Mouse (Mus musculus) mouse embryonic stem cell (cell line): Measurements from ENCODE around the gene Cyp2c38.
"Not testable (repeated sequence)": the region's sequence is repeated elsewhere in the genome, so short reads cannot be mapped to it uniquely, and the experiment has no call there.

Experiments
- in situ Hi-C, 2 experiments: fragments of 300-500 bp; cut with MboI; formaldehyde crosslinking; loops; 1 replicate in 1 of 2; 3 replicates in 1 of 2; pipeline ENCODE4 v1.14.3; 2019 to 2020; ENCODE audit warnings: low sequenced_read_pairs in 2 of 2, low pct_unique_long_range_greater_than_20kb in 1 of 2, mixed read lengths in 1 of 2; ENCODE audit not compliant: unreplicated experiment in 1 of 2

The Cyp2c38 gene

GRCm38 (mm10) chr19:39462941-39463340, at the start of gene Cyp2c38:
Gene Cyp2c38, minus strand, starts transcription at chr19:39463075.
- in situ Hi-C loops, result no loop called here

- in situ Hi-C loops, result no loop called here
These were observed 47.7 kb upstream of the Cyp2c38 start, which contains the start of gene Cyp2c39 for GRCm38 (mm10) chr19:39510534-39510933. Gene Cyp2c39, plus strand, starts transcription at chr19:39510862.

DNA sequence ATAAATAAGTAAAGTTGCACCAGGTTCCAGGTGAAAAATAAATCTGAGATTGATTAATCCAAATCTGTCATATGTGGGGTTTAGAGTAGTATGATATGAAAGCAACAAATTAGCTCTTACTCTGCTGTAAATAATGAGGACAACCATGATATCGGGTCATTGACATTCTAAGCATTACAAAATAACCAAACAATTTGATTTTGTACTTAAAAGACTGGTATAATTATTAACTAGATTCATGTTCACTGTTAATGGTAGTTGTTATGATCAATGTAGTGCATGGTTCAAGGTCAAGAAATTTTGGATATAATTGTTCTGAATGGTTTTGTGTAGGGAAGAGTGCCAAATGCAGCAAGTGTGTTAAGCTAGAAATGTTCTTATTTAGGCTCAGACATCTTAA, 46.7 kb upstream of the Cyp2c38 start:
- in situ Hi-C loops, result no loop called here

GRCm38 (mm10) chr19:39506341-39506740, 43.5 kb upstream of the Cyp2c38 start:
- in situ Hi-C loops, result no loop called here

DNA sequence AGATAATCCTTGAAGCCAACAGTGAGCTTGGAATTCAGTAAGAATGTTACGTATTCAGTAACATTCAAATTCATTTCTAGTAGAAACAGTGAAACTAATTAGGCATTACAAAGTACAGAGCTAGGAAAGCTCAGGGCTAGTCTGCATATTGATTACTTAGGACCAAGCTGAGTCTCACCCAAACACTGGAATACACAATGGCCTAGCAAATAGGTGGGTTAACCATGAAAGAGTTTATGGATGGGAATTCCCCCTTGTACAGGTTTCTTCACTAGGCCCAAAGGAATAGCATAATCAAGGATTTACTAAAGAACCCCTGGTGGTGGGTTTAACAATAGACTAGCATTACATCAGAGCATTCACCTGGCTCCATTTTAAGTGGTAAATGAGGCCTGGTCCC, 21.1 kb upstream of the Cyp2c38 start:
- in situ Hi-C loops, result not testable (repeated sequence)

GRCm38 (mm10) chr19:39463923-39464322, 1.0 kb upstream of the Cyp2c38 start:
- in situ Hi-C loops, result no loop called here
